Mouse (Mus musculus) hindbrain, embryonic 11.5 days (tissue): Measurements from ENCODE around the gene Gm17334. TPM values are rescaled to one million over a fixed set of nuclear protein-coding genes. Genes with fewer than 3 reads are reported as not detected.

Experiments
- ATAC-seq: fragments of 200-750 bp; cut with Nextera tagmentation; 2 replicates; pipeline ENCODE4 v1.8.0; 2017; ENCODE audit warnings: mild to moderate bottlenecking, moderate TSS enrichment, moderate library complexity; ENCODE audit not compliant: low FRiP score
- DNase-seq: peaks from one replicate; pipeline ENCODE4 v3.0.0-alpha.2; 2015; ENCODE audit warnings: low spot score
- H3K27ac ChIP-seq: fragments of 300-500 bp; sonication (generic); 2 replicates; pipeline ENCODE4 v1.5.1; 2014; ENCODE audit warnings: mild to moderate bottlenecking, low read depth, low read length
- H3K27me3 ChIP-seq: fragments of 300-500 bp; sonication (generic); 2 replicates; pipeline ENCODE4 v1.6.1; 2014; ENCODE audit warnings: mild to moderate bottlenecking, low read length, moderate library complexity, mixed read lengths; ENCODE audit not compliant: control insufficient read depth, insufficient read depth
- H3K36me3 ChIP-seq: fragments of 300-500 bp; sonication (generic); 2 replicates; pipeline ENCODE4 v1.6.1; 2014; ENCODE audit warnings: mild to moderate bottlenecking, low read length, moderate library complexity, mixed read lengths; ENCODE audit not compliant: control insufficient read depth, insufficient read depth
- H3K4me1 ChIP-seq: fragments of 300-500 bp; sonication (generic); replicated peaks from 2 replicates; pipeline ENCODE4 v1.6.1; 2014; ENCODE audit warnings: low read length, mixed read lengths; ENCODE audit not compliant: control insufficient read depth, insufficient read depth
- H3K4me2 ChIP-seq: fragments of 300-500 bp; sonication (generic); replicated peaks from 2 replicates; pipeline ENCODE4 v1.6.1; 2014; ENCODE audit warnings: mild to moderate bottlenecking, low read depth, low read length
- H3K4me3 ChIP-seq: fragments of 300-500 bp; sonication (generic); 2 replicates; pipeline ENCODE4 v1.5.1; 2014; ENCODE audit warnings: low read depth, low read length
- H3K9ac ChIP-seq: fragments of 300-500 bp; sonication (generic); 2 replicates; pipeline ENCODE4 v1.6.1; 2014; ENCODE audit warnings: low read depth, low read length
- H3K9me3 ChIP-seq: fragments of 300-500 bp; sonication (generic); 2 replicates; pipeline ENCODE4 v1.6.1; 2016; ENCODE audit warnings: low read length; ENCODE audit not compliant: control insufficient read depth
- WGBS: fragments of 180-500 bp; shearing (Covaris S2); extraction: QIAGEN DNeasy Blood & Tissue Kit; methylation state at CpG from one replicate; pipeline ENCODE4 v1.1.7; 2014; 5-methylcytosine and 5-hydroxymethylcytosine counted together
- polyA plus RNA-seq: library from polyadenylated mRNA; unstranded; fragments of >200 nt; fragmentation: Nextera tagmentation; extraction: Ambion mirVana; gene quantifications from 2 replicates; pipeline ENCODE4 v1.2.1, GENCODE M21; 2014

Gm17334 gene
- polyA plus RNA-seq, 1 experiment from 2014 or later: not detected

GRCm38 (mm10) chr11:53792986-53793385 lies 20.0 kb upstream of the Gm17334 start:
- H3K36me3 ChIP-seq: no peaks in the 10 kb centered on the region
- 80% methylated on average over 3 of the region's 3 CpGs for WGBS
- no peaks in the 10 kb centered on the region for H3K9me3 ChIP-seq
- DNase-seq (no peak), ATAC-seq (no peak)
- H3K9ac ChIP-seq: no peak overlapping the region
- no peak overlapping the region for H3K27ac ChIP-seq
- no peak overlapping the region for H3K4me3 ChIP-seq
- H3K4me1 ChIP-seq: 0 out of 2 replicates have a peak, but pooled peaks cover 2% of the 10 kb centered on the region
- no peaks in the 10 kb centered on the region for H3K27me3 ChIP-seq
- no peak overlapping the region for H3K4me2 ChIP-seq

GRCm38 (mm10) chr11:53789277-53789676 lies 16.3 kb upstream of the Gm17334 start:
- H3K4me3 ChIP-seq: no peak overlapping the region
- no peak overlapping the region for H3K9ac ChIP-seq
- WGBS: 66% methylated on average over 3 of the region's 3 CpGs
- H3K9me3 ChIP-seq: no peaks in the 10 kb centered on the region
- no peaks in the 10 kb centered on the region for H3K27me3 ChIP-seq
- no peaks in the 10 kb centered on the region for H3K4me1 ChIP-seq
- no peak for DNase-seq
- no peak overlapping the region for H3K4me2 ChIP-seq
- H3K36me3 ChIP-seq: no peaks in the 10 kb centered on the region
- no peak for ATAC-seq
- no peak overlapping the region for H3K27ac ChIP-seq

GRCm38 (mm10) chr11:53788196-53788595 lies 15.2 kb upstream of the Gm17334 start:
- no peaks in the 10 kb centered on the region for H3K4me1 ChIP-seq
- no peak overlapping the region for H3K4me3 ChIP-seq
- no peaks in the 10 kb centered on the region for H3K36me3 ChIP-seq
- no peaks in the 10 kb centered on the region for H3K27me3 ChIP-seq
- no peak overlapping the region for H3K9ac ChIP-seq
- no peak overlapping the region for H3K27ac ChIP-seq
- ATAC-seq (no peak), DNase-seq (no peak)
- no peak overlapping the region for H3K4me2 ChIP-seq
- no peaks in the 10 kb centered on the region for H3K9me3 ChIP-seq
- 45% methylated on average over 8 of the region's 8 CpGs for WGBS

- 87% methylated on average over 13 of the region's 13 CpGs for WGBS
- Histone ChIP-seq H3K9me3 (no peaks in the 10 kb centered on the region), H3K4me3 (no peak overlapping the region), H3K27me3 (no peaks in the 10 kb centered on the region), H3K27ac (no peak overlapping the region), H3K4me2 (no peak overlapping the region), H3K36me3 (no peaks in the 10 kb centered on the region), H3K9ac (no peak overlapping the region), H3K4me1 (no peaks in the 10 kb centered on the region)
- DNase-seq (no peak), ATAC-seq (no peak)
These were observed 13.4 kb upstream of the Gm17334 start for GRCm38 (mm10) chr11:53786058-53787031.

GRCm38 (mm10) chr11:53785311-53785936 lies 12.4 kb upstream of the Gm17334 start:
- 84% methylated on average over 3 of the region's 3 CpGs for WGBS

GRCm38 (mm10) chr11:53783288-53783687 lies 10.3 kb upstream of the Gm17334 start:
- H3K9ac ChIP-seq: no peak overlapping the region
- H3K4me1 ChIP-seq: no peaks in the 10 kb centered on the region
- ATAC-seq (no peak), DNase-seq (no peak)
- no peaks in the 10 kb centered on the region for H3K9me3 ChIP-seq
- WGBS: 90% methylated on average over 9 of the region's 9 CpGs
- H3K27ac ChIP-seq: no peak overlapping the region
- H3K4me3 ChIP-seq: no peak overlapping the region
- H3K4me2 ChIP-seq: no peak overlapping the region
- H3K27me3 ChIP-seq: no peaks in the 10 kb centered on the region
- no peaks in the 10 kb centered on the region for H3K36me3 ChIP-seq

More at GRCm38 (mm10) chr11:53785311-53785936, 12.4 kb upstream of the Gm17334 start:
- Histone ChIP-seq H3K27ac (no peak overlapping the region), H3K36me3 (no peaks in the 10 kb centered on the region), H3K9me3 (no peaks in the 10 kb centered on the region), H3K4me2 (no peak overlapping the region), H3K4me1 (no peaks in the 10 kb centered on the region), H3K9ac (no peak overlapping the region), H3K4me3 (no peak overlapping the region), H3K27me3 (no peaks in the 10 kb centered on the region)
- ATAC-seq: no peak
- DNase-seq: no peak

GRCm38 (mm10) chr11:53781964-53782363 lies 9.0 kb upstream of the Gm17334 start:
- 89% methylated on average over 7 of the region's 7 CpGs for WGBS
- H3K4me3 ChIP-seq: no peak overlapping the region
- no peaks in the 10 kb centered on the region for H3K36me3 ChIP-seq
- H3K27me3 ChIP-seq: no peaks in the 10 kb centered on the region
- H3K4me2 ChIP-seq: no peak overlapping the region
- no peak for ATAC-seq
- no peak for DNase-seq
- no peaks in the 10 kb centered on the region for H3K4me1 ChIP-seq
- H3K9me3 ChIP-seq: no peaks in the 10 kb centered on the region
- H3K9ac ChIP-seq: no peak overlapping the region
- H3K27ac ChIP-seq: no peak overlapping the region

GRCm38 (mm10) chr11:53781201-53781775 lies 8.3 kb upstream of the Gm17334 start:
- no peak for ATAC-seq
- Histone ChIP-seq H3K27me3 (no peaks in the 10 kb centered on the region), H3K4me2 (no peak overlapping the region), H3K36me3 (no peaks in the 10 kb centered on the region), H3K9me3 (no peaks in the 10 kb centered on the region), H3K4me3 (no peak overlapping the region), H3K9ac (no peak overlapping the region), H3K4me1 (no peaks in the 10 kb centered on the region), H3K27ac (no peak overlapping the region)
- 93% methylated on average over 4 of the region's 4 CpGs for WGBS
- no peak for DNase-seq
